ENCODE assay signal across 11 mouse cellular contexts in the genomic region with DNA sequence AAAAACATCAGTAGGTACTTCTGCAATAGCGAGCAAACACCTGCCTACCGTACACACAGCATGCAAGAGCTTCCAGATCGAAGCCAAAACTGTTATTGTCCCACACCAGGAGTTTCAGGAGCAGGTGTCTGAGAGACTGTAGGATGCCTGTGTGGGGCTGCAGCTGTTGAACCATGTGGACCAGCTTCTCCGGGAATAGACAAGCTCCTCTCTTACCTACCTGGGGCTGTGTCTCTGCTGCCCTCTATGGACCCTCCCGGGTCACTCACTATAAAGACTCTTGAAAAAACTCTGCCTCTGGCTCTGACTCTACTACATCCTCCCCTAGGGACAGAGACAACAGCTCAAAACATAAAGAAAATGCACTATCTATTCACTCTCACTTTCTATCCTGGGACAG.
DNase-seq lines count a peak whose midpoint lies in the region; ATAC-seq and TF ChIP-seq lines count a peak whose summit lies in the region.
"Had no signal": no experiment of that assay in that cellular context is flagged by ENCODE, and none has a peak within 500 bp of the region (broad histone marks: within the 10 kb centered on the region; RNA-seq: fewer than 3 reads in every experiment).

No protein-coding gene starts in this region.

- H3K27ac ChIP-seq in midbrain, embryonic 13.5 days: no peak overlapping the region
- no peak overlapping the region for H3K27ac ChIP-seq in midbrain, embryonic 10.5 days (replicated peaks)
- H3K27ac ChIP-seq in forebrain, embryonic 12.5 days: no peak overlapping the region
- no peak overlapping the region for H3K27ac ChIP-seq in neural tube, embryonic 13.5 days (replicated peaks)
- H3K27ac ChIP-seq in gastrocnemius, adult 2 months: no peak overlapping the region
- H3K27ac ChIP-seq: heart, embryonic 15.5 days had no signal

- no peak for TF ChIP-seq CTCF in gastrocnemius, adult 2 months (IDR thresholded peaks at IDR 0.05)

- no peak overlapping the region for H3K4me2 ChIP-seq in midbrain, embryonic 13.5 days (replicated peaks)
- H3K4me2 ChIP-seq in forebrain, embryonic 12.5 days: no peak overlapping the region
- no peak overlapping the region for H3K4me2 ChIP-seq in neural tube, embryonic 13.5 days
- H3K4me2 ChIP-seq: heart, embryonic 15.5 days had no signal

- intact Hi-C loops in gastrocnemius, adult 2 months (cut with DNase I): no loop called here

- H3K9me3 ChIP-seq in midbrain, embryonic 13.5 days: no peaks in the 10 kb centered on the region
- H3K9me3 ChIP-seq in midbrain, embryonic 10.5 days (replicated peaks): no peaks in the 10 kb centered on the region
- H3K9me3 ChIP-seq in forebrain, embryonic 12.5 days: no peaks in the 10 kb centered on the region
- no peaks in the 10 kb centered on the region for H3K9me3 ChIP-seq in neural tube, embryonic 13.5 days
- H3K9me3 ChIP-seq: heart, embryonic 15.5 days had no signal

- H3K9ac ChIP-seq in midbrain, embryonic 13.5 days (replicated peaks): no peak overlapping the region
- H3K9ac ChIP-seq in forebrain, embryonic 12.5 days: no peak overlapping the region
- no peak overlapping the region for H3K9ac ChIP-seq in neural tube, embryonic 13.5 days
- H3K9ac ChIP-seq: heart, embryonic 15.5 days had no signal

- DNase-seq in cerebellum, postnatal 10 days: peak; percentile 56 to 61
- no peak for DNase-seq in cerebellum, adult 8-10 months
- DNase-seq in midbrain, embryonic 10.5 days (ENCODE audit: low spot score): no peak
- DNase-seq in adrenal gland, postnatal 36 days: no peak
- DNase-seq in gastrocnemius, adult 2 months: no peak
- DNase-seq: B cell, adult 2 months; kidney, postnatal 14 days had no signal

- 52% methylated on average over 5 of the region's 5 CpGs for WGBS in midbrain, embryonic 13.5 days
- WGBS in midbrain, embryonic 10.5 days: 54% methylated on average over 5 of the region's 5 CpGs
- 48% methylated on average over 5 of the region's 5 CpGs for WGBS in forebrain, embryonic 12.5 days
- WGBS in neural tube, embryonic 13.5 days: 41% methylated on average over 5 of the region's 5 CpGs

- H3K36me3 ChIP-seq in midbrain, embryonic 13.5 days: no peaks in the 10 kb centered on the region
- H3K36me3 ChIP-seq in midbrain, embryonic 10.5 days: no peaks in the 10 kb centered on the region
- H3K36me3 ChIP-seq in forebrain, embryonic 12.5 days (replicated peaks): no peaks in the 10 kb centered on the region
- H3K36me3 ChIP-seq in neural tube, embryonic 13.5 days: no peaks in the 10 kb centered on the region
- H3K36me3 ChIP-seq: heart, embryonic 15.5 days had no signal

- peak; percentile 53; the same call in 1 of the 2 replicates for ATAC-seq in midbrain, embryonic 13.5 days
- peak; percentile 61; the same call in 1 of the 2 replicates for ATAC-seq in forebrain, embryonic 12.5 days (ENCODE audit: low FRiP score)
- peak; percentile 50; the same call in 1 of the 2 replicates for ATAC-seq in neural tube, embryonic 13.5 days (ENCODE audit: low read depth)

- H3K4me3 ChIP-seq in midbrain, embryonic 13.5 days (replicated peaks): no peak overlapping the region
- no peak overlapping the region for H3K4me3 ChIP-seq in midbrain, embryonic 10.5 days
- no peak overlapping the region for H3K4me3 ChIP-seq in forebrain, embryonic 12.5 days (replicated peaks)
- H3K4me3 ChIP-seq in neural tube, embryonic 13.5 days: no peak overlapping the region
- H3K4me3 ChIP-seq in gastrocnemius, adult 2 months: no peak overlapping the region
- H3K4me3 ChIP-seq: heart, embryonic 15.5 days had no signal

- no peaks in the 10 kb centered on the region for H3K27me3 ChIP-seq in midbrain, embryonic 13.5 days
- no peaks in the 10 kb centered on the region for H3K27me3 ChIP-seq in midbrain, embryonic 10.5 days (ENCODE audit: low read depth, poor library complexity, severe bottlenecking)
- H3K27me3 ChIP-seq in forebrain, embryonic 12.5 days: peaks cover 21% of the 10 kb centered on the region
- no peaks in the 10 kb centered on the region; the same call in 1 of the 2 replicates for H3K27me3 ChIP-seq in neural tube, embryonic 13.5 days
- H3K27me3 ChIP-seq: heart, embryonic 15.5 days had no signal

- peaks cover 3% of the 10 kb centered on the region; the same call in 1 of the 2 replicates for H3K4me1 ChIP-seq in midbrain, embryonic 13.5 days (replicated peaks)
- H3K4me1 ChIP-seq in midbrain, embryonic 10.5 days: no peaks in the 10 kb centered on the region; the same call in 1 of the 2 replicates
- H3K4me1 ChIP-seq in forebrain, embryonic 12.5 days: peaks cover 9% of the 10 kb centered on the region; the same call in 1 of the 2 replicates
- peaks cover 19% of the 10 kb centered on the region for H3K4me1 ChIP-seq in neural tube, embryonic 13.5 days (replicated peaks)
- H3K4me1 ChIP-seq: heart, embryonic 15.5 days had no signal

Comparison
In these comparisons a context has a peak if more than half of its experiments do, and no peak if none do; other contexts are left out.
1. DNase-seq: peak in cerebellum, postnatal 10 days (2 of 2); none in cerebellum, adult 8-10 months (single experiment), midbrain, embryonic 10.5 days (single experiment), adrenal gland, postnatal 36 days (0 of 2) and gastrocnemius, adult 2 months (single experiment).
2. Peak in every context shown above with its lines, with median percentiles within 50 percentile points of each other: ATAC-seq.